Mouse (Mus musculus): ENCODE data around the gene Scml4. TPM values are rescaled to one million over a fixed set of nuclear protein-coding genes. Genes with fewer than 3 reads are reported as not detected.

Gene Scml4
- polyA plus RNA-seq, 1 experiment = 2.3 TPM

GRCm38 (mm10) chr10:42917355-42917754 lies 57.2 kb downstream of the Scml4 start:
- H3K4me3 ChIP-seq (ENCODE audit: insufficient read depth, poor library complexity, severe bottlenecking) = no peak overlapping the region
- no peak for TF ChIP-seq MYOG (IDR thresholded peaks at IDR 0.05; ENCODE audit: control insufficient read depth, extremely low read depth, insufficient read length)
- TF ChIP-seq MAX (IDR thresholded peaks at IDR 0.05) = no peak
- TF ChIP-seq CEBPB (IDR thresholded peaks at IDR 0.05; ENCODE audit: low read depth) = no peak
- TF ChIP-seq FOSL1 (IDR thresholded peaks at IDR 0.05; ENCODE audit: insufficient read depth, low read length, poor library complexity, severe bottlenecking) = no peak
- no peak for TF ChIP-seq MYOD1 (IDR thresholded peaks at IDR 0.05; ENCODE audit: control insufficient read depth, insufficient read length, low read depth)
- no peak for TF ChIP-seq USF1 (IDR thresholded peaks at IDR 0.05; ENCODE audit: low read depth)
- no peak for TF ChIP-seq CTCF (IDR thresholded peaks at IDR 0.05; ENCODE audit: control insufficient read depth, insufficient read depth, insufficient read length)
- no peaks in the 10 kb centered on the region for H3K27me3 ChIP-seq (ENCODE audit: control insufficient read depth, insufficient read depth, insufficient read length)
- H3K36me3 ChIP-seq (ENCODE audit: control insufficient read depth, insufficient read depth) = no peaks in the 10 kb centered on the region
- no peaks in the 10 kb centered on the region for H3K79me3 ChIP-seq (ENCODE audit: low read depth)
- H3ac ChIP-seq (ENCODE audit: control insufficient read depth, insufficient read length, low read depth) = no peak overlapping the region
- H3K79me2 ChIP-seq (ENCODE audit: control insufficient read depth, insufficient read depth) = no peaks in the 10 kb centered on the region

- Histone ChIP-seq H3ac (ENCODE audit: control insufficient read depth, insufficient read length, low read depth) (no peak overlapping the region), H3K4me3 (ENCODE audit: insufficient read depth, poor library complexity, severe bottlenecking) (no peak overlapping the region), H3K27me3 (ENCODE audit: control insufficient read depth, insufficient read depth, insufficient read length) (no peaks in the 10 kb centered on the region), H3K79me2 (ENCODE audit: control insufficient read depth, insufficient read depth) (no peaks in the 10 kb centered on the region), H3K36me3 (ENCODE audit: control insufficient read depth, insufficient read depth) (no peaks in the 10 kb centered on the region), H3K79me3 (ENCODE audit: low read depth) (no peaks in the 10 kb centered on the region)
- TF ChIP-seq MYOD1 (IDR thresholded peaks at IDR 0.05; ENCODE audit: control insufficient read depth, insufficient read length, low read depth) (no peak), USF1 (IDR thresholded peaks at IDR 0.05; ENCODE audit: low read depth) (no peak), CEBPB (IDR thresholded peaks at IDR 0.05; ENCODE audit: low read depth) (no peak), CTCF (IDR thresholded peaks at IDR 0.05; ENCODE audit: control insufficient read depth, insufficient read depth, insufficient read length) (no peak), FOSL1 (IDR thresholded peaks at IDR 0.05; ENCODE audit: insufficient read depth, low read length, poor library complexity, severe bottlenecking) (no peak), MAX (IDR thresholded peaks at IDR 0.05) (no peak), MYOG (IDR thresholded peaks at IDR 0.05; ENCODE audit: control insufficient read depth, extremely low read depth, insufficient read length) (no peak)
Observed at GRCm38 (mm10) chr10:42919786-42920185, 59.6 kb downstream of the Scml4 start.

- no peaks in the 10 kb centered on the region for H3K36me3 ChIP-seq (ENCODE audit: control insufficient read depth, insufficient read depth)
- no peaks in the 10 kb centered on the region for H3K79me3 ChIP-seq (ENCODE audit: low read depth)
- H3ac ChIP-seq (ENCODE audit: control insufficient read depth, insufficient read length, low read depth) = no peak overlapping the region
- H3K79me2 ChIP-seq (ENCODE audit: control insufficient read depth, insufficient read depth) = no peaks in the 10 kb centered on the region
- H3K4me3 ChIP-seq (ENCODE audit: insufficient read depth, poor library complexity, severe bottlenecking) = no peak overlapping the region
- no peaks in the 10 kb centered on the region for H3K27me3 ChIP-seq (ENCODE audit: control insufficient read depth, insufficient read depth, insufficient read length)
- TF ChIP-seq MYOD1 (IDR thresholded peaks at IDR 0.05; ENCODE audit: control insufficient read depth, insufficient read length, low read depth) = no peak
- no peak for TF ChIP-seq FOSL1 (IDR thresholded peaks at IDR 0.05; ENCODE audit: insufficient read depth, low read length, poor library complexity, severe bottlenecking)
- no peak for TF ChIP-seq CTCF (IDR thresholded peaks at IDR 0.05; ENCODE audit: control insufficient read depth, insufficient read depth, insufficient read length)
- TF ChIP-seq MAX (IDR thresholded peaks at IDR 0.05) = no peak
- no peak for TF ChIP-seq CEBPB (IDR thresholded peaks at IDR 0.05; ENCODE audit: low read depth)
- TF ChIP-seq USF1 (IDR thresholded peaks at IDR 0.05; ENCODE audit: low read depth) = no peak
- TF ChIP-seq MYOG (IDR thresholded peaks at IDR 0.05; ENCODE audit: control insufficient read depth, extremely low read depth, insufficient read length) = no peak
Observed at GRCm38 (mm10) chr10:42925103-42925866, 65.1 kb downstream of the Scml4 start.

GRCm38 (mm10) chr10:42930121-42930650 lies 70.0 kb downstream of the Scml4 start:
- Histone ChIP-seq H3K79me3 (ENCODE audit: low read depth) (no peaks in the 10 kb centered on the region), H3K79me2 (ENCODE audit: control insufficient read depth, insufficient read depth) (no peaks in the 10 kb centered on the region), H3K4me3 (ENCODE audit: insufficient read depth, poor library complexity, severe bottlenecking) (no peak overlapping the region), H3ac (ENCODE audit: control insufficient read depth, insufficient read length, low read depth) (no peak overlapping the region), H3K27me3 (ENCODE audit: control insufficient read depth, insufficient read depth, insufficient read length) (no peaks in the 10 kb centered on the region), H3K36me3 (ENCODE audit: control insufficient read depth, insufficient read depth) (no peaks in the 10 kb centered on the region)
- TF ChIP-seq CTCF (IDR thresholded peaks at IDR 0.05; ENCODE audit: control insufficient read depth, insufficient read depth, insufficient read length) = no peak
- TF ChIP-seq USF1 (IDR thresholded peaks at IDR 0.05; ENCODE audit: low read depth) = no peak
- no peak for TF ChIP-seq CEBPB (IDR thresholded peaks at IDR 0.05; ENCODE audit: low read depth)
- no peak for TF ChIP-seq FOSL1 (IDR thresholded peaks at IDR 0.05; ENCODE audit: insufficient read depth, low read length, poor library complexity, severe bottlenecking)
- no peak for TF ChIP-seq MYOD1 (IDR thresholded peaks at IDR 0.05; ENCODE audit: control insufficient read depth, insufficient read length, low read depth)

- TF ChIP-seq CTCF (IDR thresholded peaks at IDR 0.05; ENCODE audit: control insufficient read depth, insufficient read depth, insufficient read length) (no peak), CEBPB (IDR thresholded peaks at IDR 0.05; ENCODE audit: low read depth) (no peak), USF1 (IDR thresholded peaks at IDR 0.05; ENCODE audit: low read depth) (no peak), MYOD1 (IDR thresholded peaks at IDR 0.05; ENCODE audit: control insufficient read depth, insufficient read length, low read depth) (no peak), MAX (IDR thresholded peaks at IDR 0.05) (no peak), MYOG (IDR thresholded peaks at IDR 0.05; ENCODE audit: control insufficient read depth, extremely low read depth, insufficient read length) (no peak), FOSL1 (IDR thresholded peaks at IDR 0.05; ENCODE audit: insufficient read depth, low read length, poor library complexity, severe bottlenecking) (no peak)
- Histone ChIP-seq H3K36me3 (ENCODE audit: control insufficient read depth, insufficient read depth) (no peaks in the 10 kb centered on the region), H3K27me3 (ENCODE audit: control insufficient read depth, insufficient read depth, insufficient read length) (no peaks in the 10 kb centered on the region), H3K4me3 (ENCODE audit: insufficient read depth, poor library complexity, severe bottlenecking) (no peak overlapping the region), H3K79me3 (ENCODE audit: low read depth) (no peaks in the 10 kb centered on the region), H3ac (ENCODE audit: control insufficient read depth, insufficient read length, low read depth) (no peak overlapping the region), H3K79me2 (ENCODE audit: control insufficient read depth, insufficient read depth) (no peaks in the 10 kb centered on the region)
Observed at GRCm38 (mm10) chr10:42932862-42933480, 72.8 kb downstream of the Scml4 start.

Measured in C2C12 (cell line).